Mouse (Mus musculus) testis, adult 2 months (tissue): Measurements from ENCODE around the gene Dbt.

ENCODE experiments used
- CTCF ChIP-seq: fragments of 200-500 bp; IDR thresholded peaks from 2 replicates; pipeline ENCODE4 v1.5.1; 2012; ENCODE audit warnings: low read depth, mild to moderate bottlenecking, inconsistent platforms, low read length, moderate library complexity; ENCODE audit not compliant: control insufficient read depth, insufficient read depth, insufficient replicate concordance
- POLR2A ChIP-seq: fragments of 200-500 bp; IDR thresholded peaks from 2 replicates; pipeline ENCODE4 v1.6.1; 2012; ENCODE audit warnings: low read depth, mild to moderate bottlenecking, inconsistent platforms, low read length, moderate library complexity; ENCODE audit not compliant: control insufficient read depth

GRCm38 (mm10) chr3:116537200-116537573 is 24.3 kb downstream of the Dbt start:
- TF ChIP-seq CTCF = no peak
- no peak for TF ChIP-seq POLR2A
